Mouse (Mus musculus) thymus, postnatal 4 days (tissue): ENCODE data around the gene Ccdc194.

Experiments
- DNase-seq: peaks from one replicate; pipeline ENCODE4 v3.0.0; 2021

Gene Ccdc194

GRCm38 (mm10) chr8:71474785-71475701 lies 50.5 kb downstream of the Ccdc194 start:
- DNase-seq, result no peak

DNA sequence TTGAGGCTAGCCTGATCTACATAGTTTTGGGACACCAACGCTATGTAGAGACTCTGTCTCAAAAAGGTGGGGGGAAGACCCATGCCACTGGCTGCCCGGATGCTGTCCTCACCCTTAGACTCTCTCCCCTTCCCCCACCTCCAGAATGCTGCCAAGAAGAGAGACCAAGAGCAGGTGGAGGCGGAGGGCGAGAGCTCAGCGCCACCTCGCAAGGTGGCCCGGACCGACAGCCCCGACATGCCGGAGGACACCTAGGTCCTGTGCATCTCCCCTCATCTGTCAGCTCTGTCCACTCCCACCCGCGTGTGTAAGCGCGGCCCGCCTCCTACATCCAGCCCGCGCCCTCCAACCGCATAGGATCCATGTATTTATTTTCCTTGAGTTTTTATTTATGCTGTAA lies 51.2 kb downstream of the Ccdc194 start:
- DNase-seq, result no peak

DNA sequence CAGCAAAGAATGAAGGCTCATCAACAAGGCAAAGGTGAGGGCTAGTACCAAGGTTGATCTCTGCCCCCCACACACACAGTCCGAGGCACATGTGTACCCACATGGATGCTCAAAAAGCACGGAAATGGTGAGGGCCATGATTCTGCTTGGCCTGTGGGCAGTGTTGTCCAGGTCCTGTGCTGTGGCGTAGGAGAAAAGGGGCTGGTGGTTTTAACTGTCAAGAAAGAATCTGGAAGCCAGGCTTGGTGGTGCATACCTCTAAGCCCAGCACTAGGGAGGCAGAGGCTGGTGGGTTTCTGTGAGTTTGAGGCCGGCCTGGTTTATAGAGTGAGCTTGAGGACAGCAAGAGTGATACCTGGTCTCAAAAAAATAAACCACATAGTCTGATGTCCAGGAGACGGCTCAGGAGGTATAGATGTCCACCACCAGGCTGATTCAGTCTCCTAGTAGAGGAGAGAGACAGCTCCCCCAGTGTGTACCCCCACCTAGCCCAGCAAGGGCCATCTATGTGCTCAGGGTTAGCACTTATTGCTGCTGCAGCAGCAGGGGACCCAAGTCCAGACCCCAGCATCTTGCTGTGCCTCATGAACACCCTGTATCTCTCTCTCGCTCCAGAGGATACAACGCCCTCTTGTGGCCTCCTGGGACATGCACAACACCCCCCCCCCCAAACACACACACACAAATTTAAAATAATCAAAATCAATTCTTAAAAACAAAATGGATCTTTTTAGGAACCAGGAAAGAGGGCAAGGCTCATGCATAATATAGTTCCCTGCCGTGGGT lies 52.7 kb downstream of the Ccdc194 start:
- no peak for DNase-seq

GRCm38 (mm10) chr8:71471861-71472260 lies 53.6 kb downstream of the Ccdc194 start:
- DNase-seq, result no peak

DNA sequence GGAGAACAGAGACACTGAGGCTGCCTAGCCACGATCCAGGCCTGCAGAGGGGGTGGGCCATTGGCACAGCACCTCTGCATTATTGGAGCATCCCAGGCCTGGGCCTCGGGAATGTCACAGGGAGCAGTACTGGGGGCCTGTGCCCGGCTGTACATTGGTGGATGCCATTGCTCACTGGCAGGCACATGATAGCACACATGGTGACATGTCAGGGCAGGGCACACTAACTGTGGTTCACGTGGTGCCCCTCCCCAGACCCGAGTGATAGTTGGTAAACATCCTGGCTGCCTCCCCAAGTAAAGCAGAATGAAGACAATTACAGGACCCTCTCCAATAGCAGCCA lies 54.6 kb downstream of the Ccdc194 start:
- DNase-seq, result no peak

DNA sequence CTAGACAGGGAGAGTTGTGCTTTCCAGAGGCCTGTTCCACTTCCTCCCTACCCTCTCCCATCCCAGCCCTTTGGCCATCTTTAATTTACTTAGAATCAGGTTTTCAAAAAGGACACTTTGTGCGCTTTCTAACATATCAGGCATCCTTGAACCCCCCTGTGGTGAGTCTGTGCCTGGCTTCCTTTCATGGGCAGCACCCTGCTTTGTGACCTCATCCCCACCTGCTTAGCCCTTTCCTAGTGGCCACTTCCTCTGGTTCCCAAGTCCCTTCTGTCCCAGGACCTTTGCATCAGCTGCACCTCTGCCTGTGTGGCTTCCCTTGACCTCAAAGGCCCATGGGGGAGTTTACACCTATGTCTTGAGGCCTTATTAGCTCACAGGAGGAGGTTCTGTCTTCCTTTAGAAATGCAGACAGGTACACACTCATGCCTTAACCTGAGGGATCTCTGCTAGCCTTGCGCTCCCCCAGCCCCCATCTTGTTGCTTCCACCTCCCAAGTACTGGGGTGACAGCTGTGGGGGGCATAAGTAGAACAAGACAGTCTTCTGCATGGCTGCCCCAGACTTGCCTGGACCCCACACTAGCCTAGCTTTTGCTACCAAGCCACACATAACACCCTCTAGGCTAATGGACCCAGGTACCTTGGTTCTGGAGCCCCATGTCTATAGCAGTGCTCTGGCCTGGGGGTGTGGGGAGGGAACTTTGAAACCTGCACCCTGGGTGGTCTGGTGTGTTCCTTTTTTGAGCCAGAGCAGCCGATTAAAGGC lies 55.2 kb downstream of the Ccdc194 start:
- no peak for DNase-seq
